Mouse (Mus musculus) cortical plate, adult 2 months (tissue): ENCODE measurements around the gene Spata25.

Experiments
- CTCF ChIP-seq: fragments of 200-500 bp; IDR thresholded peaks from 2 replicates; pipeline ENCODE4 v1.5.1; 2011; ENCODE audit warnings: mild to moderate bottlenecking, control low read depth, low read length; ENCODE audit not compliant: insufficient read depth; ENCODE audit errors: extremely low read depth
- POLR2A ChIP-seq: fragments of 200-500 bp; IDR thresholded peaks from 2 replicates; pipeline ENCODE4 v1.6.1; 2011; ENCODE audit warnings: mild to moderate bottlenecking, low read length, control low read depth; ENCODE audit not compliant: insufficient read depth; ENCODE audit errors: extremely low read depth

- TF ChIP-seq CTCF = no peak
- no peak for TF ChIP-seq POLR2A
These were observed 35.7 kb downstream of the Spata25 start for GRCm38 (mm10) chr2:164792400-164793190.
